Mouse (Mus musculus) testis, adult 2 months (tissue): ENCODE results near the gene Lgals7. TPM values are rescaled to one million over a fixed set of nuclear protein-coding genes. Genes with fewer than 3 reads are reported as not detected.
A peak's percentile ranks its signal among the peaks of the same experiment; 100 is the strongest.

Source experiments
- H3K27ac ChIP-seq: fragments of 200-500 bp; 2 replicates; pipeline ENCODE4 v1.5.1; 2012; ENCODE audit warnings: low read depth, low read length; ENCODE audit not compliant: control insufficient read depth, insufficient read depth
- H3K27me3 ChIP-seq: fragments of 200-500 bp; 2 replicates; pipeline ENCODE4 v1.6.1; 2012; ENCODE audit warnings: mild to moderate bottlenecking, low read length, moderate library complexity; ENCODE audit not compliant: control insufficient read depth, insufficient read depth
- H3K36me3 ChIP-seq: fragments of 200-500 bp; 2 replicates; pipeline ENCODE4 v1.6.1; 2012; ENCODE audit warnings: mild to moderate bottlenecking, low read length; ENCODE audit not compliant: control insufficient read depth, insufficient read depth
- H3K4me1 ChIP-seq: fragments of 200-500 bp; 2 replicates; pipeline ENCODE4 v1.6.1; 2012; ENCODE audit warnings: low read length; ENCODE audit not compliant: control insufficient read depth, insufficient read depth
- H3K4me3 ChIP-seq: fragments of 200-500 bp; 2 replicates; pipeline ENCODE4 v1.5.1; 2012; ENCODE audit warnings: low read depth, mild to moderate bottlenecking, low read length, moderate library complexity, mixed read lengths; ENCODE audit not compliant: control insufficient read depth
- CTCF ChIP-seq: fragments of 200-500 bp; IDR thresholded peaks from 2 replicates; pipeline ENCODE4 v1.5.1; 2012; ENCODE audit warnings: low read depth, mild to moderate bottlenecking, inconsistent platforms, low read length, moderate library complexity; ENCODE audit not compliant: control insufficient read depth, insufficient read depth, insufficient replicate concordance
- POLR2A ChIP-seq: fragments of 200-500 bp; IDR thresholded peaks from 2 replicates; pipeline ENCODE4 v1.6.1; 2012; ENCODE audit warnings: low read depth, mild to moderate bottlenecking, inconsistent platforms, low read length, moderate library complexity; ENCODE audit not compliant: control insufficient read depth
- polyA plus RNA-seq: library from polyadenylated mRNA; depleted of rRNA; stranded (reverse); fragments of >200 nt; gene quantifications from 2 replicates; pipeline ENCODE4 v1.2.3, GENCODE M21; 2012

The Lgals7 gene
- polyA plus RNA-seq, 1 experiment: 1.7 TPM

DNA sequence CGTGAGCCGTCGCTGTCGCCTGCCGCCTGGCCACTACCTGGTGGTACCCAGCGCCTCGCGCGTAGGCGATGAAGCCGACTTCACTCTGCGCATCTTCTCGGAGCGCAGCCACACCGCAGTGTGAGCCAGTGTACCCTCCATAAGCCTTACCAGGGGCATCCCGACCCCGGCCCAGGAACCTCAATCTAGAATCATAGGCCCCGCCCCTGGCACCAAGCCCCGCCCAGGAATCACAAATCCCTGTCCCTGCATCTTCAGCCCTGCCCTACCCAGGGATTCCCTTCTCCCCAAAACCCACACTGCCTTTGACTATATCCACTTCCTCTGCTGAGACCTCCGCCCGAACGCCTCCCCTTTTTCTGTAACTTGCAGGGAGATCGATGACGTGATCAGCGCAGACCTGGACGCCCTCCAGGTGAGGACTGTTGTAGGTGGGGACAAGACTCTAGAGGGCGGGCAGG lies 25.1 kb downstream of the Lgals7 start:
- H3K4me1 ChIP-seq: peaks cover 8% of the 10 kb centered on the region
- H3K36me3 ChIP-seq: no peaks in the 10 kb centered on the region; the same call in 1 of the 2 replicates
- no peaks in the 10 kb centered on the region; the same call in 1 of the 2 replicates for H3K27me3 ChIP-seq
- H3K27ac ChIP-seq: no peak overlapping the region
- H3K4me3 ChIP-seq: peak overlapping the region; percentile 53
- no peak for TF ChIP-seq CTCF

DNA sequence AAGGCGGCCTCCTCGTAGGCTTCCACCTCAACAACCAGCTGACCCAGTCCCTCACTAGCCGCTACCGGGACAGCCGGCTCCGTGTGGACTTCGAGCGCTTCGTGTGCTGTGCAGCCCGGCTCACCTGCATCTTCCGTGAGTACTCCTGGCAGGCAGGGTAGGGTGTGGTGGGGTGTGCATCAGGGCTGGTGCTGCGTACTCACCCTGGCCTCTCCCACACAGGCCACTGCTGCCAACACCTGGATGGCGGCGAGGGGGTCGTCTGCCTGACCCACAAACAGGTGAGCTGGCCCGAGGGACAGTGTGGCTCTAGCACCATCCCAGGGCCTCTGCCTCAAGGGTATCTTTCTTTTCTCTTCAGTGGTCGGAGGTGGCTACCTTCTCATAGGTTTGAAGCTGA lies 28.9 kb downstream of the Lgals7 start:
- Histone ChIP-seq H3K27me3 (no peaks in the 10 kb centered on the region), H3K27ac (no peak overlapping the region), H3K36me3 (no peaks in the 10 kb centered on the region; the same call in 1 of the 2 replicates), H3K4me3 (no peak overlapping the region), H3K4me1 (peaks cover 8% of the 10 kb centered on the region)
- no peak for TF ChIP-seq CTCF
- no peak for TF ChIP-seq POLR2A

DNA sequence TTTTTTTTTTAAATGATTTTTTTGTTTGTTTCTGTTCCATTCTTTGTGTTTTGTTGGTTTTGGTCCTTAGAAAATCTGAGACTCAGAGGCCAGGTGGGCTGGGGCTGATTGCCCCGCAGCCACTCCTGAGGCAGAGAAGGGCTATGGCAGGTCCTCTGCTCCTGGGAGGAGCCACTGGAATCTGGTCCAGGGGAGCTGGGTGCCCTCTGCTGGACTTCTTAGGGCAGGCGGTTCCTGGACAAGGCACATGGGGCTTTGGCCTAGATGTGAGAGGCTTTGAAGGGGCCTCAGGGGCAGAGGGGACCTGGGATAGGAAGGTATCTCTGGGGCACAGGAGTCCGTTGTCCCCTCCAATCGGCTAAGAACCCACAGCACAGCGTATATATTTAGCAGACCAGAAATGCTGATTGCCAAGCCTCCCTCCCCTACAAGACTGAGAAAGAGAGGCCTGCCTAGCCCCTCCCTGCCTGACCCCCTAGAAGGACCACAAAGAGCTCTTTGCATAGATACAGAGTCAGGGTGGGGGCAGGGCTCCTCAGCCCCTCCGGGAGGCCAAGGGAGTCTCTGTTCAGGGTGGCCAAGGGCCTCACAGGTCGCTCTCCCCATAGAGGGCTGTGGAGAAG lies 30.1 kb downstream of the Lgals7 start:
- TF ChIP-seq POLR2A (no peak), CTCF (peak; percentile 33; the same call in 1 of the 2 replicates)
- Histone ChIP-seq H3K27ac (peak overlapping the region; percentile 64), H3K4me1 (peaks cover 4% of the 10 kb centered on the region), H3K4me3 (peak overlapping the region; percentile 6), H3K27me3 (no peaks in the 10 kb centered on the region), H3K36me3 (no peaks in the 10 kb centered on the region; the same call in none of the 2 replicates)

DNA sequence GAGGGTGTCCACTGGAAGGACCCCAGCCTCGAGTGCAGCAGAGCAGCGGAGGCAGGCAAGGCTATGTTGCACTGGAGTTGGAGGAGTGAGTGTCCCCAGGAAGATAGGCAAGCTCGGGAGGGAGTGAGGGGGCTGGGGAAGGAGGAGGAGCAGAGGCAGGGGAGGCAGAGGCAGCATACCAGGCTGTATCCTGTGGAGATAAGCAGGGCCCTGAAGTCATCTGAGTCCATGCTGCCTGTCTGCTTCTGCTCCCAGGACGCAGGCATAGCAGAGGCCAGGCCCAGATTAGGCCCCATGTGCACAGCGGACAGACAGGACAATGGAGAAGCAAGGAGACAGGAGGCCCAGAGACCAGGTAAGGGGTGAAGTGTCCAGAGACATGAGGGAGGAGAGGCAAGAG lies 31.3 kb downstream of the Lgals7 start:
- no peaks in the 10 kb centered on the region; the same call in 1 of the 2 replicates for H3K4me1 ChIP-seq
- peak overlapping the region; percentile 64 for H3K27ac ChIP-seq
- H3K4me3 ChIP-seq: peak overlapping the region; percentile 66
- H3K27me3 ChIP-seq: no peaks in the 10 kb centered on the region
- no peaks in the 10 kb centered on the region; the same call in none of the 2 replicates for H3K36me3 ChIP-seq
- peak; percentile 43; the same call in 1 of the 2 replicates for TF ChIP-seq POLR2A
- no peak for TF ChIP-seq CTCF

DNA sequence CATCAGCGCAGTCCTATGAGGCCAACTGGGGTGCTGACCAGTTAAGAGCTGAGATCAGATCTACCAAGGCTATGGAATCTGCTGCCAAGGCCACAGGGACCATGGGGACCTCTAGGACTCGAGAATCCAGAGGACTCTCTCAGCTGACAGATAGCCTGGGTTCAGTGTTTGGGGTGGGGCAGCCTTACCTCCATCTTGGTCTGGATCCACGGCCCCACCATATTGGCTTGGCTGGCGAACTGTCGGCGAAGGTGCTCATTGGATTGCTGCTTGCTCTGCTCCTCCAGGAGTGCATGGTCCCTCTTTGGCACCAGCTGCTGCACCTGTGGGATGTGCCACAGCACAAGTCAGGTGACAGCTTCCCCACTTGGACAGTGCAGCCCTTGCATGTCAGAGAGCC lies 34.0 kb downstream of the Lgals7 start:
- Histone ChIP-seq H3K4me1 (no peaks in the 10 kb centered on the region; the same call in 1 of the 2 replicates), H3K27me3 (no peaks in the 10 kb centered on the region), H3K36me3 (no peaks in the 10 kb centered on the region; the same call in 1 of the 2 replicates), H3K27ac (no peak overlapping the region), H3K4me3 (no peak overlapping the region)
- no peak for TF ChIP-seq CTCF
- TF ChIP-seq POLR2A: no peak

DNA sequence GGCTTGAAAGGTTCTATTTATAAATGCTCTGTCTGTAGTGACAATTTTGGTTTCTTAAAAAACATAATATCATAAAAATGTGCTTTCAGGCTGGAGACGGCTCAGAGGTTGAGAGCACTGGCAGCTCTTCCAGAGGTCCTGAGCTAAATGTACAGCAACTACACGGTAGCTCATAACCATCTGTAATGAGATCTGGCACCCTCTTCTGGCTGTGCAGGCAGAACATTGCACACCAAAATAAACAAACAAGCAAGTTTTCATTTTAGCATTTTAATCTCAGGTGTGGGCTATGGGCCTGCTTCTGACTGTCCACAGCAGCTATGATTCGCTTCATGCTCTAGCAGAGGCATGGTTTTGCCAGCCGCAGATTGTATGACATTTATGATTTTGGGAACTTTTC lies 36.3 kb downstream of the Lgals7 start:
- TF ChIP-seq POLR2A (no peak), CTCF (no peak)
- H3K27ac ChIP-seq: no peak overlapping the region
- no peaks in the 10 kb centered on the region; the same call in 1 of the 2 replicates for H3K4me1 ChIP-seq
- H3K36me3 ChIP-seq: peaks cover 1% of the 10 kb centered on the region
- no peaks in the 10 kb centered on the region for H3K27me3 ChIP-seq
- H3K4me3 ChIP-seq: no peak overlapping the region

DNA sequence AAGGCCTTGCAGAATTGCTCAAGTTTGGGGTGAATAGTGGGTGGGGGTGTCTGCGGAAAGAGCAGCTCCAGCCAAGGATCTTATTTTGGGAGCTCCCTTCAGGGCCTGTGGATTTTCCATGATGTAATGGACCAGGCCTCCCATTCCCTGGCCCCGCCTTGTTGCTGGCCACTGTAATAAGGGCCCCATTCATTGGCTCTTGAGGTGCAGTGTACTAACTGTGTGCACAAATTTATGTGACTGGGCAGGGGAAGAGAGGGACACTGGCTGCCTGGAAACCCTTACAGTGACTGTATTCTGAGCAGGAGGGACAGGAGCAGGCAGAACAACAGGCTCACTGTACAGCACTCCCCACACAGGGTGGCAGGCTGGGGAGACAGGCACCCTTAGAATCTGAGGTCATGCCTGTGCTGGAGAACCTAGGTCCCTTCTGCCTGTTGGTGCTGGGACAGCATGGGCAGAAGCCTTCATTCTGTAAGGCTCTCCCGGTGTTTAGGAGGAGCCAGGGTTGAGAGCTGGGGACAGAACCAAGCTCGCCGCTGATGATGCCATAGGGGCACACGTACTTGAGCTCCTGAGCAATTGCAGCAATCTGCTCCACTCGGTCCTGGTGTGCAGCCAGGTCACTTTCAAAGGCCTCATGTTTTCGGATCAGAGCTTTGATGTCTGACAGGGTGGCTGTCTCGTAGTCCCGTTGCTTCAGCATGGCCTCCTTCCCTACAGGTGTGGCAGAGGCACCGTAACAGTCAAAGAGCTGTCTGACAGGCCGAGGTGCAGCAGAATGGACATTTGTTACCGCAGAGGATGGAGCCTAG lies 37.9 kb downstream of the Lgals7 start:
- H3K27me3 ChIP-seq: no peaks in the 10 kb centered on the region
- H3K36me3 ChIP-seq: peaks cover 1% of the 10 kb centered on the region
- no peak overlapping the region; the same call in 1 of the 2 replicates for H3K27ac ChIP-seq
- no peak overlapping the region for H3K4me3 ChIP-seq
- H3K4me1 ChIP-seq: no peaks in the 10 kb centered on the region; the same call in 1 of the 2 replicates
- TF ChIP-seq POLR2A: no peak
- no peak for TF ChIP-seq CTCF
